Mouse (Mus musculus) naive thymus-derived CD4-positive, alpha-beta T cell, adult 2 months (primary cell): ENCODE measurements around the gene Zcchc9.
A peak's percentile ranks its signal among the peaks of the same experiment; 100 is the strongest.
"Not testable (repeated sequence)": the region's sequence is repeated elsewhere in the genome, so short reads cannot be mapped to it uniquely, and the experiment has no call there.

Source experiments
- DNase-seq: peaks from one replicate; pipeline ENCODE4 v3.0.0-alpha.2; 2011; ENCODE audit warnings: low read depth

Zcchc9 gene

GRCm38 (mm10) chr13:91807155-91807839, at the start of gene Zcchc9:
Zcchc9 (minus strand) TSS chr13:91807705.
- DNase-seq = peak; percentile 93

DNA sequence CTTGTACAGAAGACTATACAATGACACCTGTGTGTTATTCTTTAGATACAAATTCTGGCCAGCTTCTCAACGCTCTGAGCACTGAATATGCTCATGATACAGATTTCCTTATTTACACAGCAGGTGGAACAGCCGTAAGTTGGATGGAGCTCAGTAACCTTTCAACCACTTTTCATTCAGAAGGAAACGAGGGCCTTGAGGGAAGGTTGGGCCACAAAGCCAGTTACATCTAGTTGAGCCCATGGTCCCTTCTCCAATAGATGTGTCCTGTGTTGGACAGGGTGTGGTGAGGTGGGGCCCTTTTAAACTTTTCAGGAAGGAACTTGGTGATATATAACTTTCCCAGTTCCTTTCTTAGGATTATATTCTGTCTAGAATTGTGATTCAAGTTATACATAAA, 46.9 kb upstream of the Zcchc9 start:
- no peak for DNase-seq

DNA sequence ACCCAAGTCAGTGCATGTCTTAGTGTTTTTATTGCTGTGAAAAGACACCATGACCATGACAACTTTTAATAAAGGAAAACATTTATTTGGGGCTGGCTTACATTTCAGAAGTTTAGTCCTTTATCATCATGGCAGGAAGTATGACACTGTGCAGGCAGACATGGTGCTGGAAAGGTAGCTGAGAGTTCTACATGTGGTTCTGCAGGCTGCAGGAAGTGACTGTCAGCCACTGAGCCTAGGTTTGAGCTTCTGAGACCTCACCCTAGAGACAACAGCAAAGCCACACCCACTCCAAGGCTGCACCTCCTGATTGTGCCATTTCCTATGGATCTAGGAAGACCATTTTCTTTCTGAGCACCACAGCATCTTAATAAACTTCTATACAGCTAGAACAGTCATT, 20.4 kb upstream of the Zcchc9 start:
- peak; percentile 48 for DNase-seq

DNA sequence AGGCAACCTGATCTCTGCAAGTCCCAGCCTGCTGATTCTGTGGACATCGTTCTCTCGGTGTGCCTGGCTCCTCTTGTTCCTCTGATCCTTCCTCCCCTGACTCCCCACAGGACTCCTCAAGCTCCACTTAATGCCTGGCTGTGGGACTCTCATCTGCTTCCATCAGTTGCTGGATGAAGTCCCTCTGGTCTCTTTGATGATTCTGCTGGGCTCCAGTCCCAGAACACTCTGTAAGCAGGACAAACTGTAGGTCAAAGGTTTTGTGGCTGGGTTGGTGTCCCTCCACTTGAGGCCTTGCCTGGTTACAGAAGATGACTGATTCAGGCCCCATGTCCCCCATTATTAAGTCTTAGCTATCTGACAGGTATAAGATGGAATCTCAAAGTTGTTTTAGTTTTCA, 18.6 kb upstream of the Zcchc9 start:
- no peak for DNase-seq

GRCm38 (mm10) chr13:91824845-91825550, 17.5 kb upstream of the Zcchc9 start:
- no peak for DNase-seq

- DNase-seq = no peak
These were observed 16.2 kb upstream of the Zcchc9 start for GRCm38 (mm10) chr13:91823735-91824134.

DNA sequence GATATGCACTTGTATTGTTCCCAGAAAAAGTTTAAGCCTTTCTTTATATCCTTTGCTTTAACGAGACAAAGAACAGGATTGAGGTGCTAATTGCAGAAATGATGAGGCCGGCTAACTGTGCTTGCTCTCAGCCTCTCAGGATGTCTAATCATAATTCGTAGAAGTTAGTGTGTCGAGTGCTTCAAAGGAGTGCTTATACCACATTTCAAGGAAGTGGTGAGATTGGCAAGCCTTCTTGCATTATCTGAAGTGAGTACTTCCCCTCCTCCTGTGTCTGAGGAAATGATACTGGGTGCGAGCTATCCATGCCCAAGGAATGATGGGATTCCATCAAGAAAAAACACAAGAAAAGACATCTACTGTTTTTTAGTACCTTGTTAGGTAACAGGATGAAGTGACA, 7.2 kb upstream of the Zcchc9 start:
- DNase-seq = peak; percentile 64

- DNase-seq = peak; percentile 74
These were observed 2.0 kb upstream of the Zcchc9 start for GRCm38 (mm10) chr13:91809476-91809875.

DNA sequence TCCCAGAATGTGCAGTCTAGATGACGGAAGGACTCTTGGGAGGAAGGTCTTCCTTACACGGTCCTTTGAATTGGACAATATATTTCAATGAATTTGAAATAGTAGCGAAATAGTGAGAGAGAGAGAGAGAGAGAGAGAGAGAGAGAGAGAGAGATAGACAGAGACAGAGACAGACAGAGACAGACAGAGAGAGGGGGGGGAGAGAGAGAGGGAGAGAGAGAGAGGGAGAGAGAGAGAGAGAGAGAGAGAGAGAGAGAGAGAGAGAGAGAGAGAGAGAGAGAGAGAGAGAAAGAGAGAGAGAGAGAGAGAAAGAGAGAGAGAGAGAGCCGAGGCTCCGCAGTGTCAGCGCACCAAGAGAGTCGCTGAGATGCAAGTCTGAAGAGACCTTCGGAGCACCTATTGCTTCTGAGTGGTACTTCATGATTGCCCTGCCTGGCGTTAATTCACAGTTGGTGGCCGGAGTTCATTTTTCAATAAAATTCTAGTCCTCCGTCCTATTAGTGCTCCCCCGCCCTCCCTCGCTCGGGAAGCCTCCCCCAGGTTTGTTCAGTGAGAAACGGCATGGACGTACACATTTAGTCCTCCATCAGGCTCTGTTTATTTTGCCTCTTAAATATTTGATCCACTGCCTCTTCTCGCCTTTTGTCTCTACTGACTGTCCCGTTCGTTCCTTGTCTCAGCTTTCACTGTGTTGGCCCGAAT, 520 bp upstream of the Zcchc9 start:
- peak; percentile 65 for DNase-seq

GRCm38 (mm10) chr13:91801726-91802125, 5.8 kb downstream of the Zcchc9 start:
- no peak for DNase-seq

- DNase-seq = no peak
These were observed 10.1 kb downstream of the Zcchc9 start for GRCm38 (mm10) chr13:91797442-91797841.

- no peak for DNase-seq
These were observed 10.6 kb downstream of the Zcchc9 start for GRCm38 (mm10) chr13:91796916-91797315.

DNA sequence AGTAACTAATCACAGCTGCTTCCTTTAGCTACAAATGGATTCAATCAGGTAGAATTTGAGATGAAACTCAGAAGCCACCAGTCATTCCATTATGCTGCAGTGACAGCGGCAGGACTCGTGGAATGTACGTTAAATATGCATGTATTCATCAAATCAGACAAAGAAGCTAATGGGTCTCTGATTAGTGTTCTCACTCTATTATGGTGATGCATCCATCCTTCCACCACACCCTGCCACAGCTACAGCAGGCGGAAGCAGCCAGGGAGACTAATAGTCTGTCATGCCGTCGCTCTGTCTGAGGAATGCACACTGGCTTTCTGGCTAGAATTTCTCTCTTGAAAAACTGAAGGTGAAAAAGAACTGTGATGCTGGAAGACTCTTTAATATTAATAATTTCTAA, 11.5 kb downstream of the Zcchc9 start:
- DNase-seq = no peak

GRCm38 (mm10) chr13:91795593-91795992, 11.9 kb downstream of the Zcchc9 start:
- DNase-seq = no peak

DNA sequence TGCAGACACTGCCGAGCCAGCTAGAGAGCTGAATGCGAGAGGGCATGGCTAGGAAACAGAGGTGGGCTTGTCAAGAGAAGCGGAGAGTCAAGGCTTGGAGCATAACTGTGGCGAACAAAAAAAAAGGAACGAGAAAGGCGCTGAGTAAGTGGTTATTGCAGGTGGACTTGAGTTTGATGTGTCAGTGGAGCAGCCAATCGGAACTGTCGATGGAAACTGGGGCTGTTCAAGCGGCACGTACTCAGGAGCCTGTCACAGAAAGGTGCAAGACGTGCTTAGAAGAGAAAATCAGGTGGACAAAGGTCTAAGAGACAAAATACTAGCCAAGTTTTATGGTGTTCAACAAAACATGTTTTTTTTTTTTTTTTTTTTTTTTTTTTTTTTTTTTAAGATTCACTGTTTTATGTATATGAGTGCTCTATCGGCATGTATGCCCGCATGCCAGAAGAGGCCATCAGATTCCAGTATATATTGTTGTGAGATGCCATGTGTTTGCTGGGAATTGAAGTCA, 12.5 kb downstream of the Zcchc9 start:
- DNase-seq = no peak

GRCm38 (mm10) chr13:91792035-91792434, 15.5 kb downstream of the Zcchc9 start:
- DNase-seq = no peak

DNA sequence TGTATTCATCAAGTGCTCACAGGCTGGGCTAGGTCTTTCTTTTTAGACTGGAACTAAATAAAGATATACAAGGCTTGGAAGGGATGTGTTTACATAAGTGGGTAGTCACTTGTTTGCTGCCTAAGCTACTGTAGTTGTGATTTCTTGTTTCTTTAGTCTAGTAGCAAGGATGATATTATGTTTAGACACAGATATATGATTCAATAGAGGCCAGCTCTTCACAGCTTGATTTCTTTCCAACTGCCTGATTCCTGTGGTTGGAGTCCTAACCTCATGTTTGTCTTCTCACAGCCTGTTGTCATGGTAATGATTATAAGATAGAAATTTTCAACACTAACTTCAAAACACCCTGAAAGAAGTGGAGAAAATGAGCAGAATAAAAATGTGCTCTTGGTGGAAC, 27.6 kb downstream of the Zcchc9 start:
- no peak for DNase-seq

- no peak for DNase-seq
These were observed 29.4 kb downstream of the Zcchc9 start for GRCm38 (mm10) chr13:91778092-91778491.

- no peak for DNase-seq
These were observed 38.5 kb downstream of the Zcchc9 start for GRCm38 (mm10) chr13:91768683-91769651.

GRCm38 (mm10) chr13:91765627-91766026, 41.9 kb downstream of the Zcchc9 start:
- DNase-seq = no peak

DNA sequence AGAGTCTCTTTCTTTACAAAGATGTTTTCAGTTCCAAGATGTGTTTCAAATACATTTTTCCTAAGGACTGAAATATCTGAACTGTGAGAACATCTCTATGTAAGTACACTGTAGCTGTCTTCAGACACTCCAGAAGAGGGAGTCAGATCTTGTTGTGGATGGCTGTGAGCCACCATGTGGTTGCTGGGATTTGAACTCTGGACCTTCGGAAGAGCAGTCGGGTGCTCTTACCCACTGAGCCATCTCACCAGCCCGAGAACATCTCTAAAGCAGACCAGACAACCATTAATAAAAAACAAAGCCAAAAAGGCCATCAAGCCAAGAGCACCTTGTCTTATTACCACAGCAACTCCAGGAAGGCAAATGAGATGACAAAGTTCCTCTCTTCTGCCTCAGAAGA, 43.9 kb downstream of the Zcchc9 start:
- DNase-seq = not testable (repeated sequence)
